Mouse (Mus musculus) CH12.LX (cell line): Measurements from ENCODE around the gene Socs1.
A peak's percentile ranks its signal among the peaks of the same experiment; 100 is the strongest.

Experiments used
- CTCF ChIP-seq, 2 experiments: IDR thresholded peaks in 1 of 2; conservative IDR thresholded peaks in 1 of 2; 2 replicates each; pipeline ENCODE4 v1.5.1; 2011 to 2012; ENCODE audit warnings: low read depth in 2 of 2, low read length in 2 of 2, improper control_type of control experiment in 1 of 2, inconsistent platforms in 1 of 2, mild to moderate bottlenecking in 1 of 2, moderate library complexity in 1 of 2
- EP300 ChIP-seq: IDR thresholded peaks from 2 replicates; pipeline ENCODE4 v1.6.1; 2011; ENCODE audit warnings: low read length, improper control_type of control experiment
- HCFC1 ChIP-seq: IDR thresholded peaks from 2 replicates; pipeline ENCODE4 v1.6.1; 2012; ENCODE audit warnings: low read depth, mild to moderate bottlenecking, inconsistent platforms, low read length, improper control_type of control experiment
- JUND ChIP-seq: conservative IDR thresholded peaks from 2 replicates; pipeline ENCODE4 v1.6.1; 2011; ENCODE audit warnings: low read depth, low read length, improper control_type of control experiment
- KAT2A ChIP-seq: IDR thresholded peaks from 2 replicates; pipeline ENCODE4 v1.6.1; 2012; ENCODE audit warnings: low read length, improper control_type of control experiment, inconsistent platforms; ENCODE audit not compliant: insufficient replicate concordance
- MAX ChIP-seq: IDR thresholded peaks from 2 replicates; pipeline ENCODE4 v1.6.1; 2011; ENCODE audit warnings: low read length, improper control_type of control experiment
- POLR2A ChIP-seq: IDR thresholded peaks from 2 replicates; pipeline ENCODE4 v1.6.1; 2011; ENCODE audit warnings: low read depth, mild to moderate bottlenecking, improper control_type of control experiment, low read length
- USF1 ChIP-seq: IDR thresholded peaks from 2 replicates; pipeline ENCODE4 v1.6.1; 2014; ENCODE audit warnings: low read depth, mild to moderate bottlenecking, inconsistent platforms, low read length, improper control_type of control experiment
- ZKSCAN1 ChIP-seq: IDR thresholded peaks from 2 replicates; pipeline ENCODE4 v1.6.1; 2012; ENCODE audit warnings: low read depth, inconsistent platforms, low read length, improper control_type of control experiment, borderline replicate concordance

- TF ChIP-seq EP300 (peak; percentile 27; the same call in 1 of the 2 replicates), HCFC1 (no peak), KAT2A (no peak), USF1 (no peak), POLR2A (no peak), CTCF (conservative IDR thresholded peaks at IDR 0.05 in 1 of 2, IDR thresholded peaks at IDR 0.05 in 1 of 2; ENCODE audit: low read depth in 2 of 2, low read length in 2 of 2) (no peak), MAX (no peak), JUND (0 out of 2 replicates have a peak, but pooled peaks have one; percentile 32), ZKSCAN1 (no peak)
Measured at GRCm38 (mm10) chr16:10834542-10834910, 49.2 kb upstream of the Socs1 start.
